Mouse (Mus musculus) forebrain, postnatal 0 days (tissue): ENCODE data around the gene Malrd1. TPM values are rescaled to one million over a fixed set of nuclear protein-coding genes. Genes with fewer than 3 reads are reported as not detected.

Experiments used
- ATAC-seq: fragments of 200-750 bp; cut with Nextera tagmentation; 2 replicates; pipeline ENCODE4 v1.8.0; 2017; ENCODE audit warnings: mild to moderate bottlenecking, moderate library complexity
- DNase-seq: peaks from one replicate; pipeline ENCODE4 v3.0.0-alpha.2; 2015
- H3K27ac ChIP-seq: fragments of 300-500 bp; sonication (generic); 2 replicates; pipeline ENCODE4 v1.5.1; 2014; ENCODE audit warnings: low read depth, mild to moderate bottlenecking, antibody characterized with exemption, low read length, moderate library complexity, mixed read lengths
- H3K27me3 ChIP-seq: fragments of 300-500 bp; sonication (generic); 2 replicates; pipeline ENCODE4 v1.6.1; 2014; ENCODE audit warnings: mild to moderate bottlenecking, low read length, mixed read lengths; ENCODE audit not compliant: insufficient read depth
- H3K36me3 ChIP-seq: fragments of 300-500 bp; sonication (generic); 2 replicates; pipeline ENCODE4 v1.6.1; 2014; ENCODE audit warnings: mild to moderate bottlenecking, moderate library complexity; ENCODE audit not compliant: insufficient read depth
- H3K4me1 ChIP-seq: fragments of 300-500 bp; sonication (generic); 2 replicates; pipeline ENCODE4 v1.6.1; 2014; ENCODE audit warnings: antibody characterized with exemption; ENCODE audit not compliant: insufficient read depth
- H3K4me2 ChIP-seq: fragments of 300-500 bp; sonication (generic); 2 replicates; pipeline ENCODE4 v1.6.1; 2014; ENCODE audit warnings: low read depth, mild to moderate bottlenecking, moderate library complexity
- H3K4me3 ChIP-seq: fragments of 300-500 bp; sonication (generic); 2 replicates; pipeline ENCODE4 v1.5.1; 2014; ENCODE audit warnings: low read depth, low read length, mixed read lengths
- H3K9ac ChIP-seq: fragments of 300-500 bp; sonication (generic); 2 replicates; pipeline ENCODE4 v1.6.1; 2014; ENCODE audit warnings: mild to moderate bottlenecking
- H3K9me3 ChIP-seq: fragments of 300-500 bp; sonication (generic); 2 replicates; pipeline ENCODE4 v1.6.1; 2016; ENCODE audit warnings: low read length
- CTCF ChIP-seq: sonication (generic); IDR thresholded peaks from 2 replicates; pipeline ENCODE4 v1.5.1; 2016; ENCODE audit warnings: antibody characterized with exemption, control low read depth, low read depth
- WGBS: fragments of 180-500 bp; shearing (Covaris S2); extraction: QIAGEN DNeasy Blood & Tissue Kit; methylation state at CpG from one replicate; pipeline ENCODE4 v1.1.7; 2014; 5-methylcytosine and 5-hydroxymethylcytosine counted together
- polyA plus RNA-seq: library from polyadenylated mRNA; unstranded; fragments of >200 nt; fragmentation: Nextera tagmentation; extraction: Ambion mirVana; gene quantifications from 2 replicates; pipeline ENCODE4 v1.2.1, GENCODE M21; 2015
- total RNA-seq: library from RNA; depleted of rRNA; stranded (reverse); fragments of >200 nt; gene quantifications from 2 replicates; pipeline ENCODE4 v1.2.3, GENCODE M21; 2014; rRNA removed

Malrd1 gene
- total RNA-seq: 0.08 and 0.10 TPM in 2 replicates
- polyA plus RNA-seq: 0.06 and 0.07 TPM in 2 replicates

- Histone ChIP-seq H3K4me1 (no peaks in the 10 kb centered on the region), H3K4me2 (no peak within 1 kb of the TSS), H3K27me3 (no peaks in the 10 kb centered on the region), H3K9ac (no peak within 1 kb of the TSS), H3K4me3 (no peak within 1 kb of the TSS), H3K27ac (no peak within 1 kb of the TSS), H3K36me3 (no peaks in the 10 kb centered on the region), H3K9me3 (no peaks in the 10 kb centered on the region)
- no peak for DNase-seq
- 94% methylated on average over 2 of the region's 2 CpGs for WGBS
- no peak for TF ChIP-seq CTCF
- no peak for ATAC-seq
These were observed at the start of gene Malrd1 for GRCm38 (mm10) chr2:15526241-15526924. Gene Malrd1, plus strand, starts transcription at chr2:15526479.

GRCm38 (mm10) chr2:15538643-15539042 lies 12.4 kb downstream of the Malrd1 start:
- Histone ChIP-seq H3K9ac (no peak overlapping the region), H3K27me3 (no peaks in the 10 kb centered on the region), H3K4me3 (no peak overlapping the region), H3K9me3 (no peaks in the 10 kb centered on the region), H3K27ac (no peak overlapping the region), H3K36me3 (no peaks in the 10 kb centered on the region), H3K4me2 (no peak overlapping the region), H3K4me1 (no peaks in the 10 kb centered on the region)
- WGBS: 53% methylated on average over 1 of the region's 1 CpGs
- DNase-seq (no peak), ATAC-seq (no peak)
- TF ChIP-seq CTCF: no peak

- no peak for TF ChIP-seq CTCF
- no peaks in the 10 kb centered on the region for H3K9me3 ChIP-seq
- no peaks in the 10 kb centered on the region for H3K4me1 ChIP-seq
- WGBS: 69% methylated on average over 4 of the region's 4 CpGs
- no peaks in the 10 kb centered on the region for H3K36me3 ChIP-seq
- H3K4me3 ChIP-seq: no peak overlapping the region
- DNase-seq (no peak), ATAC-seq (no peak)
- no peaks in the 10 kb centered on the region for H3K27me3 ChIP-seq
- no peak overlapping the region for H3K27ac ChIP-seq
- no peak overlapping the region for H3K4me2 ChIP-seq
- no peak overlapping the region for H3K9ac ChIP-seq
These were observed 87.2 kb downstream of the Malrd1 start for GRCm38 (mm10) chr2:15613327-15613948.

GRCm38 (mm10) chr2:15614026-15614425 lies 87.7 kb downstream of the Malrd1 start:
- TF ChIP-seq CTCF: no peak
- H3K9me3 ChIP-seq: no peaks in the 10 kb centered on the region
- H3K27ac ChIP-seq: no peak overlapping the region
- no peak for ATAC-seq
- no peak overlapping the region for H3K9ac ChIP-seq
- H3K4me1 ChIP-seq: no peaks in the 10 kb centered on the region
- no peak overlapping the region for H3K4me2 ChIP-seq
- DNase-seq: no peak
- no peaks in the 10 kb centered on the region for H3K27me3 ChIP-seq
- WGBS: 73% methylated on average over 5 of the region's 5 CpGs
- no peaks in the 10 kb centered on the region for H3K36me3 ChIP-seq
- no peak overlapping the region for H3K4me3 ChIP-seq

GRCm38 (mm10) chr2:15635761-15636160 lies 109.5 kb downstream of the Malrd1 start:
- DNase-seq (no peak), ATAC-seq (no peak)
- no peaks in the 10 kb centered on the region for H3K36me3 ChIP-seq
- no peaks in the 10 kb centered on the region for H3K27me3 ChIP-seq
- no peaks in the 10 kb centered on the region for H3K9me3 ChIP-seq
- WGBS: 89% methylated on average over 1 of the region's 1 CpGs
- H3K4me3 ChIP-seq: no peak overlapping the region
- H3K9ac ChIP-seq: no peak overlapping the region
- H3K27ac ChIP-seq: no peak overlapping the region
- H3K4me1 ChIP-seq: no peaks in the 10 kb centered on the region
- H3K4me2 ChIP-seq: no peak overlapping the region
- no peak for TF ChIP-seq CTCF

- peak; percentile 85 for ATAC-seq
- WGBS: 52% methylated on average over 1 of the region's 1 CpGs
These were observed 117.6 kb downstream of the Malrd1 start for GRCm38 (mm10) chr2:15643864-15644263.

GRCm38 (mm10) chr2:15656388-15656787 lies 130.1 kb downstream of the Malrd1 start:
- ATAC-seq (no peak), DNase-seq (no peak)
- TF ChIP-seq CTCF: no peak
- H3K4me1 ChIP-seq: no peaks in the 10 kb centered on the region
- H3K9ac ChIP-seq: no peak overlapping the region
- no peak overlapping the region for H3K27ac ChIP-seq
- no peaks in the 10 kb centered on the region for H3K36me3 ChIP-seq
- no peaks in the 10 kb centered on the region for H3K27me3 ChIP-seq
- no peak overlapping the region for H3K4me3 ChIP-seq
- no peaks in the 10 kb centered on the region for H3K9me3 ChIP-seq
- H3K4me2 ChIP-seq: no peak overlapping the region
- 16% methylated on average over 1 of the region's 1 CpGs for WGBS

More at GRCm38 (mm10) chr2:15643864-15644263, 117.6 kb downstream of the Malrd1 start:
- Histone ChIP-seq H3K4me3 (no peak overlapping the region), H3K27me3 (no peaks in the 10 kb centered on the region), H3K36me3 (no peaks in the 10 kb centered on the region), H3K4me1 (no peaks in the 10 kb centered on the region), H3K9me3 (no peaks in the 10 kb centered on the region), H3K9ac (no peak overlapping the region), H3K4me2 (no peak overlapping the region), H3K27ac (no peak overlapping the region)
- TF ChIP-seq CTCF: no peak
- DNase-seq: peak; percentile 39
